Mouse (Mus musculus) R1 (cell line): ENCODE measurements around the gene Cgn.

Experiments
- DNase-seq: peaks from one replicate; pipeline ENCODE4 v3.0.0-alpha.2; 2018; ENCODE audit warnings: low read depth, low spot score

The Cgn gene

GRCm38 (mm10) chr3:94786367-94786835 is at the start of gene Cgn:
Cgn (minus strand) TSS chr3:94786492.
- DNase-seq: peak; percentile 94

DNA sequence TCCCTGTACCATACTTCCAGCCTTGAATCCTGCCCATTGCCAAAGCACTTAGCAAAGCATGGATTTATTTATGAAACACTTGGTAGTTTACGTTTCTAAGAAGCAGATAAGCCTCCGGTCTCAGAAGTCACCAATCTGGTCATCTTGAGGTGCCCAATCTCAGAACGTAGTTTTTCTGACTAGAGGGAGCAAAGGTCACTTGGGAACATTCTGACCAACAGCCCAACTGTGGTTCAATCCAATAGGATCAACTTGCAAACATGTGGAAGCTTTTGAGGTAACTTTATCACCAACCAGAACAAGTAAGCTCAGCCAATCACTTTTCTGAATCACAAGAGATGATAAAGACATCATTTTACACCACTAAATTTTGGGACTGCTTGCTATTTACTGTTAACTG is 49.1 kb upstream of the Cgn start:
- DNase-seq: no peak

DNA sequence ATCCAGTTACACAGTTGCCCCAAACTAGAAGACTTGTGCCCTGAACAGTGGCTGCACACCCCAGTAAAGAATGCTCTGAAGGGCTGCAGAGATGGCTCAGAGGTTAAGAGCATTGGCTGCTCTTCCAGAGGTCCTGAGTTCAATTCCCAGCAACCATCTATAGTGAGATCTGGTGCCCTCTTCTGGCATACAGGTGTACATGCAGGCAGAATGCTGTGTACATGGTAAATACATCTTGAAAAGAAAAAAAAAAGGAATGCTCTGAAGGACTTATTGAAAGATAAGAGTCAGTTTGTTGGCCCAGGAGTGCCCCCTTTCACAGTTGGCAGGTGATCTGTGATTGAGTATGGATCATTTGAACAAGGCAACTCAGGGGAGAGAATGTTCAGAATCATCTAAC is 47.1 kb upstream of the Cgn start:
- peak; percentile 44 for DNase-seq

DNA sequence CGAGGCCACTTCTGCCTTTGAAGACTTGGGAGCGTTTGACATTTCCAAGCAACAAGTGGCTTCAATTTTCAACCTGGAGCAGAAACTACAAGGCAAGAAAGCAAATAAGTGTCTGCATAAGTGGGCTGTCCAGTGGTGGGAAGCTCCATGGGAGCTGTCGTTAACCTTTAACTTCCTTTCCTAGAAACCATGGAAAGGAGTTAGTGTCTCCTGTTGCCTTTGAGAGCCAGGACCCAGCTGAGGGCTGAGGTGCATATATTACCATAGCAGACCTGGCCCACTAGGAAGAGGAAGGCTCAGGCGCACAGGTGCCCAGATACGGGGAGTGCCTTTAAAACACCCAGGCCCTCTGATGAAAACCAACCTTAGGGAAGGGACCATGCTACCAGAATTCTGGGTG is 46.4 kb upstream of the Cgn start:
- DNase-seq: no peak

GRCm38 (mm10) chr3:94832100-94832499 is 45.8 kb upstream of the Cgn start:
- no peak for DNase-seq

DNA sequence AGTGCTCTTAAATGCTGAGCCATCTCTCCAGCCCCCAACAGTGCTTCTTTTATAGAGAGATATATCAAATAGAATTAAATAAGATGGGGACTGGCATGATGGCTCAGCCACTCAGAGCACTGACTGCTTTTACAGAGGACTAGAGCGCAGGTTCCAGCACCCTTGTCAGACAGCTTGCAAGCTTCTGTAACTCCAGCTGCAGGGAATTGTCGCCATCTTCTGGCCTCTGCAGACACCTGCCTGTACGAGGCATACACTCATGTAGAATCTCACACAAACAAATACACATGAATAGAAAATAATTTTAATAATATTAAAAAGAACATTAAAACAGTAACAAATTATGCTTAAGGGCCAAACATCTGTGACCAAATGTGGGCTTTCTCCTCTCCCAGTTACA is 37.8 kb upstream of the Cgn start:
- peak; percentile 76 for DNase-seq

DNA sequence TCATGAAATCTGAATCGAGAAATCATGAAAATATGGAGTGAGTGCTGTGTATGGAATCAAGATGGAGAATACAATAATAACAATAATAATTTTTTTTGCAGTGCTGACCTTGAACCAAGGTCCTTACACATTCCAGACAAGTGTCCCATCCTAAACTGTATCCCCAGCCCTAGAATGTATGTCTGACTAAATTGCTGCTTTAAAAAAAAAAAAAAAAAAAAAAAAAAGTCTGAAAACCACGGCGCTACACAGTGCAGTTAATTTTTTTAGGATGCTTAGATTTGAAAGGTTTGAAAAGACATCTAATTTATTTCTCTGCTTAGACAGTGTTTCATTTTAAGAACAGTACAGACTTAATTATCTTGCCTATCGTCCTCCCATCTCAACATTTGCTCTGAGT is 35.8 kb upstream of the Cgn start:
- DNase-seq: no peak

DNA sequence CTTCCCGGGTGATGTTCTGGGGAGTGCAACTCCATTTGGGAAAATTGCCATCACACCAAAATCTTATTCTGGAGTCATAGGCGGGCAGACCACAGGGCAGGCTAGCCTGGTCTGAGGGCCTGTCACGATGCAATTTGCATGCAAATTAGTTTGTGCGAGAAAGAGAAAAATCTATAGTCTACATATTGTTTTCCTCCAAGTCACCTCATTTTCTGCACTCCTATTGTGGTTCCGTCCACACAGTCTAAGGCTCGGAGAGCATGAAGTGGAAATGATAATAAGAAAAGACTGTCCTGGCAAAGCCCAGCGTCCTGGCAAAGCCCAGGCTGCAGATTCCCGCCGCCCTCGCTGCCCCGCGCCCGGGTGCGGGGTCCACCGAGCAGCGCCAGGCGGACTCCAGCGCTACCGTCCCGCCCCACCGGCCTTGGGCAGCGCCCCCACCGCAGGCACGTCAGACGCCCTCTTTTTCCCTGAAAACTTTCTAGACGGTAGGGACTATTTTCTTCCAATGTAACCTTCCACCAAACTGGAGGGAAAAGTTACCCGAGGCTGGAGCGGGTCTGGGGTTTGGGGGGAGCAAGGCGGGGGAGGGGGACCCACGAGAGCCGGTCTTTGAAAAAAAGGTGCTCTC is 34.8 kb upstream of the Cgn start:
- peak; percentile 76 for DNase-seq

DNA sequence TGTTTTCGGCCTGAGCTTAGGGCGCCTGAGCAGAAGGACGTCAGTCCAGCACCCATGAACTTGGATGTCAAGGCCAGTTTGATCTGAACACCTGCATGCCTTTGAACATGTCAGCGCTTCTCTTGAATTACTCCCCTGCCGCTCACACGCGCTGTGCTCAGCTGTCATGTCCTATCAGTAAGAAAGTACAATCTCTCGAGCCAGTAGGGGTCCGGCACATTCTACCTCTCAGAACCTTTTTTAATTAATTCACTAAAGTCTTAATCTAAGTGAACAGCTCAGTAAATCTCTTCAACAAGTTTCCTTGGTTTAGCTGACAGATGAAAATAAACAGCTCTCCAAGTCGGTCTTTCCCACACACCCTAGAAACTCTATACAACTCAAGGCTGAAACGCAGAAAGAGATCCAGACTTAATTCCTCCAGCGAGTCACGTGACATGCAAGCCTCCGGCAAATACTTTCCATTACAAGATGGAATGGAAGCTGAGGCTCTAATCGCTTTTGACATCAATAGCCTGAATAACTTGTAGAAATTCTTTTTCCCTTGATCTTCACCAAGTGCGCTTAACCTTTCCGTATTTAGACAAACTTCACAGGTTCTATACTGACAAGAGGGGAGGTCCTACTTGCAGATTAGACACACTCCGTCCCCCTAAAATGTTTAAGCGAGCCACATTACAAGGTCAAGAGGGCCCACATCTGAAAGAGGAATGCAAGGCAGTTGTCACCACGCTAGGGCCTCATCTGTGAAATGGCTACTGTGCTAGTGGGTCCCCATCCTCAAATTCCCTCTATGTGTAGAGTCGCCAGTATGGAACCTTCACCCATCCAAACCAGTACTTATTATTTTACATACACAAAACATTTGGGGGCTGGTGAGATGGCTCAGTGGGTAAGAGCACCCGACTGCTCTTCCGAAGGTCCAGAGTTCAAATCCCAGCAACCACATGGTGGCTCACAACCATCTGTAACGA is 33.4 kb upstream of the Cgn start:
- DNase-seq: peak; percentile 71

- no peak for DNase-seq
Observed at GRCm38 (mm10) chr3:94817731-94818130, 31.4 kb upstream of the Cgn start.

GRCm38 (mm10) chr3:94815603-94816002 is 29.3 kb upstream of the Cgn start:
- peak; percentile 69 for DNase-seq

- DNase-seq: no peak
Observed at GRCm38 (mm10) chr3:94814663-94815062, 28.4 kb upstream of the Cgn start.

- DNase-seq: no peak
Observed at GRCm38 (mm10) chr3:94814063-94814462, 27.8 kb upstream of the Cgn start.

DNA sequence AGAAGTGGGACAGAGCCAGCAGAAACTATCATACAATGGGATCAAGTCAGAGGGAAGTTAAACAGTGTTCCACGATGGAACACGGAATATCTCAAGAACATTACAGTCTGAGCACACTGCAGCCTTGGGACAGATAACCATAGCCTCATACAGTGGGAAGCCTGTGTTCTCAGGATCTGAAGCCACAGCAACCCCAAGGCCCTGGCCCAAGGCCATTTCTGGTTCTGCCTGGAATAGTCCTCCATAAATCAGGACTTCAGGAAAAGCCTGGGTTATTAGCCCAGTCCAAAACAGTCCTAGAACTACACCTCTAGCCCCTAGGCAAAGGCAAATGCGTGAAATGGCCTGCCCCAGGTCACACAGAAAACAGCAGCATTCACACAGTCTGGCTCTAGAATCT is 27.4 kb upstream of the Cgn start:
- DNase-seq: no peak

DNA sequence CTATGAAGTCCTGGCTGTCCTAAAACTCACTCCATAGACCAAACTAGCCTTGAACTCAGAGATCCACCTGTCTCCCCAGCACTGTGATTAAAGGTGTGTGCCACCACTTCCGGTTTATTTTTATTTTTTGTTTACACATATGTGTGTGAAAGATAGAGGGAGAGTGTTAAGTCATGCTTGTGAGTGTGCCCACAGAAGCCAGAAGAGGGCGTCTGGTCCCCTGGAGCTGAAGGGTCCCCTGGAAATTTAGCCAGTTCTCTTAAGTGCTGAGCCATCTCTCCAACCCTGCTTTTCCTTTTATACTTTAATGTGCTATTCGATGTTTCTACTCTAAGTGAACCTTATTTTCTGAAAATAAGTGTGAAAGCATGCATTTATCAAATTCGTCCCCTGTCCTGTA is 25.3 kb upstream of the Cgn start:
- peak; percentile 26 for DNase-seq

DNA sequence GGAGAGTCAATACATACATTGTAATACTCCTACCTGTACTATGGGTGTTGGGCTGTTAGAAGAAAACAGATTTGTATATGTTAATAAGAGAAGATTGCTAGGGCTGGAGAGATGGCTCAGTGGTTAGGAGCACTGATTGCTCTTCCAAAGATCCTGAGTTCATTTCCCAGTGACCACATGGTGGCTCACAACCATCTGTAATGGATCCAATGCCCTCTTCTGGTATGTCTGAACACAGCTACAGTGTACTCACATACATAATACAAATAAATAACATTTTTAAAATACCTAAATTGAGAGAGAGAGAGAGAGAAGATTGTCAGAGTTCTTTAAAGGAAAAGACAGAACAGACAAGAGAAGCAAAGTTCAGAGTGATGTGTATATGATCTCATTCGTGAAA is 22.0 kb upstream of the Cgn start:
- no peak for DNase-seq

- DNase-seq: no peak
Observed at GRCm38 (mm10) chr3:94804976-94805375, 18.7 kb upstream of the Cgn start.

DNA sequence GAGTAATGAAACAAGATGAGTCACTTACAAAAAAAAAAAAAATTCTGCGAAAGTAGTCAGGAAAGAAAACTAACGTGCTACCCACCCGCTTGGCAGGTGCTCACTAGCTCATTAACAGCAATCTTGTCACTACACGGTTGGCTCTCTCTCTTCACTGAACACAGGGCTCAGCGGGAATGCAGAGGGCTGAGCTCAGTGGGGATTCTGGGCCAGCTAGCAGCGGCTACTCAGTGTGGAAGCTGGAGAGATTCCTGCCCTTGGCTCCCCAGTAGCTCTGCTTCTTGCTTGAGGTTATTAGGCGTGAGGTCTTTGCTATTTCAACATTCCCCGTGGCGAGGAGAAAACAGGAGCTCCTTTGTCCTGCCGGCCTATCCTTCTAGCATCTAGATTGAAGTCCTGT is 17.9 kb upstream of the Cgn start:
- no peak for DNase-seq

GRCm38 (mm10) chr3:94796181-94796580 is 9.9 kb upstream of the Cgn start:
- DNase-seq: no peak

- peak; percentile 71 for DNase-seq
Observed at GRCm38 (mm10) chr3:94795596-94796140, 9.4 kb upstream of the Cgn start.

DNA sequence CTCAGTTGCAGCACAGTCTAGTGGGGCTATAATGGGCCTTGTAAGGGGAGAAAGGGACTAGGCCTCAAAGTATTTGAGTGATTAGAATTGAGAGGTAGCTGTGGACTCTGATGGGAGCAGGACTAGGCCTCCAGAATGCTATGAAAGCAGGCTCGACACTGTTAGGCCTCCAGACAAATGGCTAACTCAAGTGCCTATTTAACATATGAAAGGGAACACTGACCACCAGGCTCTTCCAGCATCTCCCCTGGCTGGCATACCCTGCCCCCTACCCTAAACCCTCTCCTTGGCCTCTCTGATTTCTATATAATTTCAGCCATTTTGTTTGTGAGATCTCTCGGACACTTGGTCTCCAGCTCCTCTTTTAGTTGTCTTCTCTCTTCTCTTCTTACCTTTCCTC is 8.1 kb upstream of the Cgn start:
- no peak for DNase-seq

- no peak for DNase-seq
Observed at GRCm38 (mm10) chr3:94793672-94794071, 7.4 kb upstream of the Cgn start.

DNA sequence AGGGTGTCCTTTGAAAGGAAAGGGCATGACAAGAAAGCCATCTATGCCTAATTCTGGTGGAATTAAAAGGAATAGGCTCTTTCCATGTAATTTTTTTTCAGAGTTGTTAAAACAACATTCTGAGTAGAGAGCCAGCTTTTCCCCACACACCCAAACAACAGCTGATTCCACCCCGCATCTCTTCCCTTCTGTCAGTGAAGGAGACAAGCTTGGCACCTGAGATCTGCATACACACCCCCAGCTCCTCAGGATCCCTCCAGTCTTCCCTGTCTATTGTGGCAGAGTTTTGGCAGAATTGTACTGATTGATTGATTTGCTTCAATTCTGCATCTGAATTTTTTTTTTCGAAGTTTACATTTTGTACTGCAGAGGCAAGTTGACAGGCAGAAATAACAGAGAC is 6.0 kb upstream of the Cgn start:
- DNase-seq: no peak
